Mouse (Mus musculus) embryonic fibroblast, embryonic 13.5 days (primary cell): ENCODE data around the gene Cntrl.

Experiments
- CTCF ChIP-seq: IDR thresholded peaks from 2 replicates; pipeline ENCODE4 v1.5.1; 2011; ENCODE audit warnings: mild to moderate bottlenecking, control low read depth, low read length, moderate library complexity, borderline replicate concordance; ENCODE audit not compliant: insufficient read depth
- POLR2A ChIP-seq: IDR thresholded peaks from 2 replicates; pipeline ENCODE4 v1.6.1; 2011; ENCODE audit warnings: low read depth, mild to moderate bottlenecking, control low read depth, low read length, moderate library complexity

- TF ChIP-seq CTCF (no peak), POLR2A (no peak)
These were observed 68.9 kb downstream of the Cntrl start for GRCm38 (mm10) chr2:35178153-35178552.
